Comparison of ENCODE assay signal across 9 mouse cellular contexts in genomic region chr7:74552546-74552945, GRCm38 (mm10). TPM values are rescaled to one million over a fixed set of nuclear protein-coding genes. Genes with fewer than 3 reads are reported as not detected.
DNase-seq lines count a peak whose midpoint lies in the region; ATAC-seq and TF ChIP-seq lines count a peak whose summit lies in the region.
"Had no signal": no experiment of that assay in that cellular context is flagged by ENCODE, and none has a peak within 500 bp of the region (broad histone marks: within the 10 kb centered on the region; RNA-seq: fewer than 3 reads in every experiment).

No protein-coding gene starts in this region.

- TF ChIP-seq POLR2A in myocyte (IDR thresholded peaks at IDR 0.05; ENCODE audit: insufficient read length, low read depth), result no peak

- no peak overlapping the region for H3K27ac ChIP-seq in kidney, embryonic 16.5 days (ENCODE audit: low read length)
- no peak overlapping the region for H3K27ac ChIP-seq in heart, postnatal 0 days (ENCODE audit: low read depth)

- no peaks in the 10 kb centered on the region for H3K9me3 ChIP-seq in kidney, embryonic 16.5 days (ENCODE audit: low read length)
- H3K9me3 ChIP-seq in heart, postnatal 0 days (replicated peaks; ENCODE audit: control insufficient read depth, low read length), result no peaks in the 10 kb centered on the region

- peaks cover 50% of the 10 kb centered on the region for H3K4me1 ChIP-seq in kidney, embryonic 16.5 days (ENCODE audit: insufficient read depth, low read length)
- H3K4me1 ChIP-seq in heart, postnatal 0 days (ENCODE audit: control insufficient read depth, insufficient read depth), result peaks cover 10% of the 10 kb centered on the region; the same call in 1 of the 2 replicates

- TF ChIP-seq EP300 in heart, postnatal 0 days (IDR thresholded peaks at IDR 0.05; ENCODE audit: low read depth), result no peak

- TF ChIP-seq CTCF in heart, postnatal 0 days (IDR thresholded peaks at IDR 0.05; ENCODE audit: low read depth), result no peak

- no peak overlapping the region for H3ac ChIP-seq in myocyte (ENCODE audit: control insufficient read depth, insufficient read length)

- 0 out of 2 replicates have a peak, but pooled peaks cover 4% of the 10 kb centered on the region for H3K27me3 ChIP-seq in kidney, embryonic 16.5 days (ENCODE audit: insufficient read depth, low read length)
- peaks cover 7% of the 10 kb centered on the region for H3K27me3 ChIP-seq in heart, postnatal 0 days (ENCODE audit: control insufficient read depth, insufficient read depth, low read length)
- H3K27me3 ChIP-seq in myocyte (ENCODE audit: control insufficient read depth, insufficient read depth, insufficient read length), result no peaks in the 10 kb centered on the region

- no peak overlapping the region for H3K9ac ChIP-seq in kidney, embryonic 16.5 days (replicated peaks; ENCODE audit: low read length)
- no peak overlapping the region for H3K9ac ChIP-seq in heart, postnatal 0 days (replicated peaks; ENCODE audit: low read depth, low read length)

- H3K4me3 ChIP-seq in kidney, embryonic 16.5 days (ENCODE audit: low read length), result peak overlapping the region; percentile 80; the same call in 1 of the 2 replicates
- H3K4me3 ChIP-seq in heart, postnatal 0 days (ENCODE audit: low read depth, low read length), result no peak overlapping the region
- peak overlapping the region; percentile 56 for H3K4me3 ChIP-seq in myocyte

- ATAC-seq in cerebellum, adult (ENCODE audit: insufficient number of reproducible peaks, low FRiP score, low TSS enrichment), result no peak
- no peak for ATAC-seq in kidney, embryonic 16.5 days (ENCODE audit: low FRiP score, low TSS enrichment)
- no peak for ATAC-seq in heart, postnatal 0 days (ENCODE audit: insufficient read depth, low read depth)
- ATAC-seq in granulocyte monocyte progenitor cell, adult 5-6 weeks (replicated peaks; ENCODE audit: poor library complexity, severe bottlenecking), result no peak

- H3K79me2 ChIP-seq in myocyte (ENCODE audit: control insufficient read depth, insufficient read depth), result peaks cover 60% of the 10 kb centered on the region

- DNase-seq in cerebellum, adult 8-10 months, result peak; percentile 6
- no peak for DNase-seq in kidney, postnatal 36 days
- no peak for DNase-seq in heart, postnatal 0 days (ENCODE audit: low spot score)
- no peak for DNase-seq in urinary bladder, postnatal 36 days (ENCODE audit: low spot score in 2 of 2)
- DNase-seq: liver had no signal

- WGBS in kidney, embryonic 16.5 days, result 37% methylated on average over 4 of the region's 4 CpGs
- 42% methylated on average over 4 of the region's 4 CpGs for WGBS in heart, postnatal 0 days

- no peaks in the 10 kb centered on the region for H3K36me3 ChIP-seq in kidney, embryonic 16.5 days (ENCODE audit: insufficient read depth, low read length)
- no peaks in the 10 kb centered on the region for H3K36me3 ChIP-seq in heart, postnatal 0 days (replicated peaks; ENCODE audit: control insufficient read depth, insufficient read depth, low read length)
- no peaks in the 10 kb centered on the region for H3K36me3 ChIP-seq in myocyte (ENCODE audit: control insufficient read depth, insufficient read depth)

- peak overlapping the region; percentile 86 for H3K4me2 ChIP-seq in kidney, embryonic 16.5 days (replicated peaks; ENCODE audit: low read depth, low read length)
- H3K4me2 ChIP-seq in heart, postnatal 0 days (ENCODE audit: low read depth, low read length), result 0 out of 2 replicates have a peak overlapping the region, but pooled peaks have one; percentile 6
- peak overlapping the region; percentile 85 for H3K4me2 ChIP-seq in myocyte (ENCODE audit: low read depth)

TF ChIP-seq in myocyte, 11 proteins besides CTCF, POLR2A, EP300 and RAD21:
- TF ChIP-seq MAX (IDR thresholded peaks at IDR 0.05; ENCODE audit: low read depth), result no peak
- TF ChIP-seq SRF (IDR thresholded peaks at IDR 0.05; ENCODE audit: control insufficient read depth, insufficient read length, low read depth), result no peak
- no peak for TF ChIP-seq MYOD1 (IDR thresholded peaks at IDR 0.05; ENCODE audit: control insufficient read depth in 1 of 3, insufficient read length in 2 of 3, low read depth in 2 of 3)
- no peak for TF ChIP-seq MYOG (IDR thresholded peaks at IDR 0.05; ENCODE audit: control insufficient read depth in 1 of 3, insufficient read depth in 1 of 3, insufficient read length in 2 of 3, low read depth in 2 of 3)
- TF ChIP-seq TCF12 (IDR thresholded peaks at IDR 0.05; ENCODE audit: insufficient read depth, poor library complexity, severe bottlenecking), result no peak
- TF ChIP-seq USF1 (IDR thresholded peaks at IDR 0.05; ENCODE audit: low read depth), result no peak
- TF ChIP-seq TCF3 (IDR thresholded peaks at IDR 0.05; ENCODE audit: insufficient read length, low read depth), result no peak
- no peak for TF ChIP-seq REST (IDR thresholded peaks at IDR 0.05; ENCODE audit: insufficient read depth, insufficient read length)
- no peak for TF ChIP-seq POLR2AphosphoS2 (IDR thresholded peaks at IDR 0.05; ENCODE audit: insufficient read length, low read depth)
- TF ChIP-seq CEBPB (IDR thresholded peaks at IDR 0.05; ENCODE audit: insufficient read depth, poor library complexity, severe bottlenecking), result no peak
- TF ChIP-seq E2F4 (IDR thresholded peaks at IDR 0.05; ENCODE audit: insufficient read depth), result no peak
TF ChIP-seq in myocyte: peak in this region for 0.

RNA-seq across cellular contexts. Expression of gene Slco3a1, which starts 2.0 kb away (rescaled TPM):
- polyA plus RNA-seq in kidney, embryonic 16.5 days (2015; fragmentation: Nextera tagmentation; extraction: Ambion mirVana), result 20.8 and 24.9 TPM in 2 replicates
- 19.3 and 24.8 TPM in 2 replicates for total RNA-seq in heart, postnatal 0 days (2014; rRNA removed; ENCODE audit: low replicate concordance)
- polyA plus RNA-seq in heart, postnatal 0 days (2015; fragmentation: Nextera tagmentation; extraction: Ambion mirVana), result 10.2 and 10.5 TPM in 2 replicates
- 50.7 TPM for polyA plus RNA-seq in myocyte (2012; fragmentation: generic; extraction: Trizol)
- total RNA-seq in granulocyte monocyte progenitor cell, adult 5-6 weeks (2014; fragmentation: Nextera tagmentation), result 34.9 and 51.2 TPM in 2 replicates
- 25.2 and 27.1 TPM in 2 replicates for total RNA-seq in granulocyte monocyte progenitor cell, adult 5-6 weeks (2017)

Comparison
In these comparisons a context has a peak if more than half of its experiments do, and no peak if none do; other contexts are left out.
1. H3K4me2 ChIP-seq: peak in every context shown above with its lines; median percentile 86 in kidney, embryonic 16.5 days; 85 in myocyte; 6 in heart, postnatal 0 days.